In the genomic region with DNA sequence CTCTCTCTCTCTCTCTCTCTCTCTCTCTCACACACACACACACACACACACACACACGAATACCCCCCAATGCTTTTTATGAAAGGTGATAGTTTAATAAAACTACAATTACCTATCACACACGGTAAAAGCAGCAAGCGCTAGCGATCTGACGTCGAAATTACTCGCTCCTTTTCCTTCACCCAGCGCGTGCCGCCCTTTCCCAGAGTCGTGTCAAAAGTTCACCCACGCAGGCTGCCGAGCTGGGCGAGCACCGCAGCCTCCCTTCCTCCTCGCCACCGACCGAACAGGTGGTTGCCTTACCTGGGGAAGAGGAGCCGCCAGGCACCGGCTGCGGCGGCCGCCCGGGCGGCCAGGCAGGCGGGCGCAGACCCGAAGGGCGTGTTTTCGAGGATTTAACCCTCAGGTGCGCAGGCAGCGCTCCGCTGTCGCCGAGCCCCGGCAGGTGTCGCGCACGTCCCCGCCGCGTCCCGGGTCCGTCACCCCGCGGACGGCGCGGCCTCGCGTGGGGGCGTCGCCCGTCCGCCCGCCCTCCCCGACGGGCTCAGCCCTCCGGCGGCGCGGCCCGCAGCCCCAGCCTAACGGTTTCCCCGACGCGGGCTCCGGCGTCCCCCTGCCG, we compare ENCODE assay signal across 8 mouse cellular contexts. TPM values are rescaled to one million over a fixed set of nuclear protein-coding genes. Genes with fewer than 3 reads are reported as not detected.
A peak's percentile ranks its signal among the peaks of the same experiment; 100 is the strongest.
DNase-seq lines count a peak whose midpoint lies in the region; ATAC-seq and TF ChIP-seq lines count a peak whose summit lies in the region.

No protein-coding gene starts in this region.

- H3K36me3 ChIP-seq in heart, embryonic 14.5 days (ENCODE audit: control insufficient read depth, insufficient read depth, low read length) = no peaks in the 10 kb centered on the region
- no peaks in the 10 kb centered on the region for H3K36me3 ChIP-seq in hindbrain, postnatal 0 days (ENCODE audit: insufficient read depth, low read length)
- H3K36me3 ChIP-seq in liver, embryonic 13.5 days = no peaks in the 10 kb centered on the region
- H3K36me3 ChIP-seq in neural tube, embryonic 11.5 days (ENCODE audit: control insufficient read depth, insufficient read depth, low read length) = no peaks in the 10 kb centered on the region

- 0 out of 2 replicates have a peak, but pooled peaks cover 4% of the 10 kb centered on the region for H3K27me3 ChIP-seq in heart, embryonic 14.5 days (ENCODE audit: control insufficient read depth, insufficient read depth, low read length)
- no peaks in the 10 kb centered on the region for H3K27me3 ChIP-seq in hindbrain, postnatal 0 days (ENCODE audit: insufficient read depth, low read length)
- peaks cover 27% of the 10 kb centered on the region for H3K27me3 ChIP-seq in liver, embryonic 13.5 days
- no peaks in the 10 kb centered on the region for H3K27me3 ChIP-seq in neural tube, embryonic 11.5 days (ENCODE audit: control insufficient read depth, insufficient read depth, low read length)

- H3K4me1 ChIP-seq in heart, embryonic 14.5 days (ENCODE audit: control insufficient read depth in 2 of 2, insufficient read depth in 2 of 2, low read length in 2 of 2) = no peaks in the 10 kb centered on the region; a peak in 1 of 4 replicates
- 0 out of 2 replicates have a peak, but pooled peaks cover 3% of the 10 kb centered on the region for H3K4me1 ChIP-seq in hindbrain, postnatal 0 days (ENCODE audit: insufficient read depth, low read length)
- H3K4me1 ChIP-seq in liver, embryonic 13.5 days (replicated peaks) = peaks cover 30% of the 10 kb centered on the region
- H3K4me1 ChIP-seq in neural tube, embryonic 11.5 days (ENCODE audit: control insufficient read depth, insufficient read depth, low read length) = no peaks in the 10 kb centered on the region

- no peaks in the 10 kb centered on the region for H3K9me3 ChIP-seq in heart, embryonic 14.5 days (ENCODE audit: control insufficient read depth, low read length)
- no peaks in the 10 kb centered on the region for H3K9me3 ChIP-seq in hindbrain, postnatal 0 days (ENCODE audit: low read length)
- H3K9me3 ChIP-seq in liver, embryonic 13.5 days (replicated peaks) = no peaks in the 10 kb centered on the region
- no peaks in the 10 kb centered on the region for H3K9me3 ChIP-seq in neural tube, embryonic 11.5 days (ENCODE audit: control insufficient read depth, low read length)

- TF ChIP-seq CTCF in hindbrain, postnatal 0 days (IDR thresholded peaks at IDR 0.05; ENCODE audit: low read depth) = no peak

- peak overlapping the region; percentile 66 to 98 for H3K4me3 ChIP-seq in heart, embryonic 14.5 days (ENCODE audit: control insufficient read depth in 1 of 2, insufficient read depth in 1 of 2, low read depth in 1 of 2, low read length in 2 of 2)
- peak overlapping the region; percentile 96 for H3K4me3 ChIP-seq in hindbrain, postnatal 0 days (ENCODE audit: low read length)
- peak overlapping the region; percentile 92 for H3K4me3 ChIP-seq in liver, embryonic 13.5 days (replicated peaks)
- H3K4me3 ChIP-seq in neural tube, embryonic 11.5 days (ENCODE audit: low read depth, low read length) = peak overlapping the region; percentile 79

- H3K9ac ChIP-seq in heart, embryonic 14.5 days (ENCODE audit: low read length) = peak overlapping the region; percentile 96
- peak overlapping the region; percentile 95 for H3K9ac ChIP-seq in hindbrain, postnatal 0 days (replicated peaks; ENCODE audit: low read length)
- H3K9ac ChIP-seq in liver, embryonic 13.5 days = peak overlapping the region; percentile 94
- peak overlapping the region; percentile 83 for H3K9ac ChIP-seq in neural tube, embryonic 11.5 days (ENCODE audit: low read length)

- peak overlapping the region; percentile 91 for H3K4me2 ChIP-seq in heart, embryonic 14.5 days (ENCODE audit: low read length)
- H3K4me2 ChIP-seq in hindbrain, postnatal 0 days (ENCODE audit: low read depth, low read length) = peak overlapping the region; percentile 70
- H3K4me2 ChIP-seq in liver, embryonic 13.5 days = peak overlapping the region; percentile 93
- H3K4me2 ChIP-seq in neural tube, embryonic 11.5 days (ENCODE audit: low read depth) = peak overlapping the region; percentile 83

- ATAC-seq in heart, embryonic 14.5 days (ENCODE audit: insufficient number of reproducible peaks, insufficient read depth, low FRiP score, low read depth) = peak; percentile 68
- no peak for ATAC-seq in hindbrain, postnatal 0 days
- peak; percentile 81 for ATAC-seq in liver, embryonic 13.5 days (ENCODE audit: low read depth)
- no peak; the same call in 1 of the 2 replicates for ATAC-seq in neural tube, embryonic 11.5 days (ENCODE audit: insufficient read depth, low FRiP score, low TSS enrichment)

- peak overlapping the region; percentile 65 to 89 for H3K27ac ChIP-seq in heart, embryonic 14.5 days (replicated peaks in 1 of 2; ENCODE audit: control insufficient read depth in 1 of 2, insufficient read depth in 1 of 2, low read depth in 2 of 2, low read length in 2 of 2)
- H3K27ac ChIP-seq in hindbrain, postnatal 0 days = peak overlapping the region; percentile 92
- peak overlapping the region; percentile 79 for H3K27ac ChIP-seq in liver, embryonic 13.5 days
- H3K27ac ChIP-seq in neural tube, embryonic 11.5 days (ENCODE audit: low read depth, low read length) = peak overlapping the region; percentile 72

- no peak for DNase-seq in heart, adult 9 months (ENCODE audit: low spot score in 2 of 2)
- peak; percentile 31 for DNase-seq in ES-CJ7 (ENCODE audit: low read depth, low spot score)
- peak; percentile 32 to 44 for DNase-seq in cerebellum, postnatal 36 days
- DNase-seq in hindbrain, postnatal 0 days (ENCODE audit: low spot score) = peak; percentile 71
- peak; percentile 26 for DNase-seq in liver, embryonic 13.5 days
- DNase-seq in neural tube, embryonic 11.5 days (ENCODE audit: low spot score) = no peak
- DNase-seq in urinary bladder, postnatal 14 days (ENCODE audit: low spot score) = peak; percentile 70

- WGBS in heart, embryonic 14.5 days = under 1% methylated on average over 45 of the region's 70 CpGs
- WGBS in hindbrain, postnatal 0 days = under 1% methylated on average over 65 of the region's 70 CpGs
- WGBS in liver, embryonic 13.5 days (ENCODE audit: insufficient replicate concordance) = under 1% methylated on average over 69 of the region's 70 CpGs
- WGBS in neural tube, embryonic 11.5 days = 1% methylated on average over 51 of the region's 70 CpGs

RNA-seq across cellular contexts. Expression of a gene that starts 0.6 kb away (rescaled TPM):
- polyA plus RNA-seq in heart, embryonic 14.5 days (2014; fragmentation: Nextera tagmentation; extraction: Ambion mirVana) = 14.8 and 16.0 TPM in 2 replicates
- total RNA-seq in hindbrain, postnatal 0 days (2014; rRNA removed) = 40.3 and 45.2 TPM in 2 replicates
- 51.8 and 53.9 TPM in 2 replicates for polyA plus RNA-seq in hindbrain, postnatal 0 days (2015; fragmentation: Nextera tagmentation; extraction: Ambion mirVana)
- 9.9 and 11.1 TPM in 2 replicates for polyA plus RNA-seq in liver, embryonic 13.5 days (2015; fragmentation: Nextera tagmentation; extraction: Ambion mirVana)
- 37.6 and 42.9 TPM in 2 replicates for polyA plus RNA-seq in neural tube, embryonic 11.5 days (2014; fragmentation: Nextera tagmentation; extraction: Ambion mirVana)

Comparison
In these comparisons a context has a peak if more than half of its experiments do, and no peak if none do; other contexts are left out.
1. ATAC-seq: peak in heart, embryonic 14.5 days (single experiment) and liver, embryonic 13.5 days (single experiment); none in hindbrain, postnatal 0 days (single experiment) and neural tube, embryonic 11.5 days (single experiment).
2. DNase-seq: peak in ES-CJ7 (single experiment), cerebellum, postnatal 36 days (2 of 2), hindbrain, postnatal 0 days (single experiment), liver, embryonic 13.5 days (single experiment) and urinary bladder, postnatal 14 days (single experiment); none in heart, adult 9 months (0 of 2) and neural tube, embryonic 11.5 days (single experiment).
3. Peak in every context shown above with its lines, with median percentiles within 50 percentile points of each other: H3K27ac ChIP-seq, H3K4me2 ChIP-seq, H3K4me3 ChIP-seq and H3K9ac ChIP-seq.